Comparison of ENCODE assay signal across 2 mouse cellular contexts in the genomic region with DNA sequence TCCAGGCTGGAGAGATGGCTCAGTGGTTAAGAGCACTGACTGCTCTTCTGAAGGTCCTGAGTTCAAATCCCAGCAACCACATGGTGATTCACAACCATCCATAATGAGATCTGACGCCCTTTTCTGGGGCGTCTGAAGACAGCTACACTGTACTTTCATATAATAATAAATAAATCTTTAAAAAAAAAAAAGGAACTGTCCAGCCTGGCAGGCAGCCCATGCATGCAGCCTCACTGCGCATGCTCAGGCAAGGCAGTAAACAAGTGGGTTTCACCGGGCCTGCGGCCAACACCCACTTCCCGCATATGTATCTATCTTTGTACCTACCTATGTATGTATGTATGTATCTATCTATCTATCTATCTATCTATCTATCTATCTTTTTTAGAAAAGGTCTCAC. TPM values are rescaled to one million over a fixed set of nuclear protein-coding genes. Genes with fewer than 3 reads are reported as not detected.
"Had no signal": no experiment of that assay in that cellular context is flagged by ENCODE, and none has a peak within 500 bp of the region (broad histone marks: within the 10 kb centered on the region; RNA-seq: fewer than 3 reads in every experiment).

No protein-coding gene starts in this region.

RNA-seq across cellular contexts. Expression of a gene that starts 13.6 kb away (rescaled TPM):
- total RNA-seq: neutrophil, adult 5-6 weeks had no signal

RNA-seq across cellular contexts. Expression of a gene that starts 32.0 kb away (rescaled TPM):
- total RNA-seq: neutrophil, adult 5-6 weeks had no signal
- polyA plus RNA-seq: stomach, postnatal 0 days had no signal
